Mouse (Mus musculus): ENCODE measurements around the gene Kifc3. TPM values are rescaled to one million over a fixed set of nuclear protein-coding genes. Genes with fewer than 3 reads are reported as not detected.

Gene Kifc3
- total RNA-seq, 2 experiments from 2014 or later: 61.4 to 62.0 TPM

- no peak for DNase-seq
Measured at GRCm38 (mm10) chr8:95130966-95131537, 71.6 kb downstream of the Kifc3 start.

- DNase-seq: no peak
Measured at GRCm38 (mm10) chr8:95128750-95129260, 73.8 kb downstream of the Kifc3 start.

DNA sequence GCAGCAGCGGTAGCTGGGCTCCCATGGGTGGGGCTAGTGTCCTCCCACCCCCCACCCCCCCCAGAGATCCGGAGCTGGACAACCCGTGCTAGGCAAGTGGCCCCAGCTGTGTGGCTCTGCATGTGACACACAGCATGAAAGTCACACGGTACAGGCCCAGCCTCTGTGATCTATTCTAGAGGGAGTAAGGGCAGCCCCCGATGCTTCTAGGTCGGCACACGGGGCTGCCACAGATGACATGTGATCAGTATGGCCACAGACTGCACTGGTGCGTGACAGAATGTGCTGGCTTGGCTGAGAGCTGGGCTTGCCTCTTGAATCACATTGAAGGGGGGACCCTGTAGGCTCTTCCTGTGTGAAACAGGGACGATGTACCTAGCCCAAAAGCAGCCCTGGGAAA, 75.0 kb downstream of the Kifc3 start:
- no peak for DNase-seq

DNA sequence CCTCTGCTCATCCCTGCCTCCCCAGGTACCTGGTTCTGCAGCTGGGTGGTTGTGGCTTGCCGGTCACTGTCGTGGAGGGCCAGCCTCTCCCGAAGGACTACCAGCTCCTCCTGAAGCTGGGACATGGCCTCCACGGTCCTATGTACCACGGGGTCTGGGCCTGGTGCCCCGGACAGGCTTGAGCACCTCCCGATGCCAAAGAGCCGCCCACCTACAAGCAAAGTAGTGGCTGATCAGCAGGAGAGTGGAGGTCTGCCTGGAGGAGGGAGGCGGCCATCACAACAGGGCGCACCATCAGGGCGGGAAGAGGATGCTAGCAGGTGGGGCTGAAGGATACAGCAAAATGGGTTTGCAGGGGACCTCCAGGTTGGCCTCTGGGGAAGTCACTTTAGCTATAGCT, 76.1 kb downstream of the Kifc3 start:
- no peak for DNase-seq

GRCm38 (mm10) chr8:95123455-95123854, 79.2 kb downstream of the Kifc3 start:
- no peak for DNase-seq

- DNase-seq: no peak
Measured at GRCm38 (mm10) chr8:95113750-95114149, 88.9 kb downstream of the Kifc3 start.

DNA sequence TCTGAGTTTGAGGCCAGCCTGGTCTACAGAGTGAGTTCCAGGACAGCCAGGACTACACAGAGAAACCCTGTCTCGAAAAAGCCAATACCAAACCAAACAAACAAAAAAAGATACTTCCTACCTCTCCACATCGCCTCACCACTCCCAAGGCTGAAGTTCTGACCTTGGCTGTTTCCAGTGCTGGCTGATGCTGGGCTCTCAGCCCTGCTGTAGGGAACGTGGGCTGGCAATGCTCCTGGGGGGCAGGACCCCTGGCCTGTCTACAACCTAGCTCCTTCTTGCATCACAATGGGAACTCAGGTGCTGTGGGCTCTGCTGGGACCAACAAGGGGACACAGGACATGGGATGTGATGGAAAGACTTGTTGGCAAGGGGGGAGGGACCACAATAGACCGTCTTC, 89.5 kb downstream of the Kifc3 start:
- DNase-seq: no peak

- no peak for DNase-seq
Measured at GRCm38 (mm10) chr8:95112594-95112993, 90.0 kb downstream of the Kifc3 start.

GRCm38 (mm10) chr8:95107306-95107705, 95.3 kb downstream of the Kifc3 start:
- no peak for DNase-seq

DNA sequence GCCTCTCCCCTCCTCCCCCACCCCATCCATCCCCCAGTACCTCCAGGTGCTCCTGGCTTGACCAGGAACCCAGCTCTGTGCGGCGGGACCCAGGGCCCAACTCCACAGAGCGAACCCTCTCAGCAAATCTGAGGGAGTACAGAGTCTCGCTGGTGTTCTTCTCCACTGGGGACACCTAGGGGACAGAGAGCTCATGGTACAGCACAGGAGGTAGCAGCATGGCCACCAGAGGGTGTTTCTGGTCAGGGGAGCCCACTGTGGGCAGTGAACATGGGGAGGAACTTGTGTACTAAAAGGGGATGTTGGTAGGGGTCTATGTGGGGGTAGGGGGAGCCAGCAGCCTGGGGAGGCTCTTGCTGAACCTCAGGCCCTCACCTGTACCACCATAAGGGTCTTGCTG, 100.6 kb downstream of the Kifc3 start:
- DNase-seq: no peak

DNA sequence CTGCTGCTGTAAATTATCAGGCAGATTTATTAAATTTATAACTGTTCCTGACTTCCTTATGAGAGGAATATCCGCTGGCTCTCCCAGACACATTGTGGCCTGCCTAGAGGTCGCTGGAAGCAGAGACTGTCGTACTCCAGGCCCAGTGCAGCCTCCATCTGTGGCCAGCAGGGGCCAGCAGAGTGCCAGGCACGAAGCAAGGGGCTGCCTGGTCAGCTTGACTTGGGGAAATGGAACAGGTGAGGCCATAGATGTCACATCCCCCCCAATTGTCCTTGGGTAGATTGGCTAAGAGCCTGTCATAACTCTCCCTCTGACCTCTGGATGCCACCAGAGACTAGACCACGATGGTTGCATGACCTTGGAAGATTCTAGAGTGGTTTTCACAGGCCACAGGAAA, 103.6 kb downstream of the Kifc3 start:
- DNase-seq: peak; percentile 51 to 61

DNA sequence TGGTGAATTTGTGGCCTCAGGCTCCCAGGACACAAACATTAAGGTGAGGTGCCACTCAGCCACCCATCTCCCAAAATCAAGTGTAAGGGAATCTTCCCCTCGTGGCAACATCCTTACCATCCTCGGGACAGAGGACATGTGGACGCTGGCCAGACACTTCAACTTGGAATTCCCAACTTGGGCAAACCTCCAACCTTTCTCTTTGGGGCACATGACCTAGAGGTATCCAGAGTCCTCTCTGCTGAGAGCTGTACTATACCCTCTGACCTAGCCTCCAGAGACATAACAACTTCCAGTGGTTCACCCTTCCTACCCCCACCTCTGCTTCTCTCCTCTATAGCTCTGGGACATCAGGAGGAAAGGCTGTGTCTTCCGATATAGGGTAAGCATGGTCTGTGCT, 109.0 kb downstream of the Kifc3 start:
- no peak for DNase-seq

- DNase-seq: no peak
Measured at GRCm38 (mm10) chr8:95085432-95086141, 117.0 kb downstream of the Kifc3 start.

- no peak for DNase-seq
Measured at GRCm38 (mm10) chr8:95084744-95085431, 117.7 kb downstream of the Kifc3 start.

- DNase-seq: no peak
Measured at GRCm38 (mm10) chr8:95084261-95084660, 118.4 kb downstream of the Kifc3 start.

DNA sequence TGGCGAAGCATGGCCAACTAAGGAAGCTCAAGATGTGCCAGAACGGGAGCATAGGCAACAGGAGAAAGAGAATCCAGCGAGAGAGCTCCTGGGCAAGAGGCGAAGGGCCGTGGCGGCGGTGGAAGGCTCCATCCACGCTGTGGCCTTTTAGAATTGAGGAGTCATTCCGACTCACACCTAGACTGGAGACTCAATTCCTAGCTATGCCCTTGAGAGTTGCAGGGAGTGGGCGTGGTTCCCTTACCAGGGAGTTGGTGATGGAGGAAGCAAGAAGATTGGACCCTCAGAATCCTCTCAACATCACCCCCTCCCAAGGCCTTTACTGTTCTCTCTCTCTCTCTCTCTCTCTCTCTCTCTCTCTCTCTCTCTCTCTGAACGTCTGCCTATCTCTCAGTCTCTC, 121.0 kb downstream of the Kifc3 start:
- no peak for DNase-seq

GRCm38 (mm10) chr8:95080381-95081341, 122.0 kb downstream of the Kifc3 start, which contains the start of gene Katnb1:
Gene Katnb1, plus strand, starts transcription at chr8:95081186.
- peak; percentile 99 for DNase-seq

DNA sequence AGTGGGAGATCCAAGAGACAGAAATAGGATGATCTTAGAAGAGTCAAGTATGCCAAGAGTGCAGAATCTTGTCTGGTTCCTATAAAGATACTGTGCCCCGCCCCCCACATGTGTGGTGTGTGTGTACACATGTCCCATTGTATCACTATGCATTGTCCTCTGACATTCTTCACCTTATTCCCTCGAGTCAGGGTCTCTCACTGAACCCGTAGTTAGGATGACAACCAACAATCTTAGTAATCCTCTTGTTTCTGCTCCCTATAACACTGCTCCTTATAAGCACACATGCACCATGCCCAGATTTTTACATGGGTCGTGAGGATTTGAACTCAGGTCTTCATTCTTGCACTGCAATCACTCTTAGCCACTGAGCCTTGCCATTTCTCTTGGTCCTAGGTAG, 123.3 kb downstream of the Kifc3 start:
- no peak for DNase-seq

GRCm38 (mm10) chr8:95078055-95078454, 124.6 kb downstream of the Kifc3 start:
- DNase-seq: no peak

DNA sequence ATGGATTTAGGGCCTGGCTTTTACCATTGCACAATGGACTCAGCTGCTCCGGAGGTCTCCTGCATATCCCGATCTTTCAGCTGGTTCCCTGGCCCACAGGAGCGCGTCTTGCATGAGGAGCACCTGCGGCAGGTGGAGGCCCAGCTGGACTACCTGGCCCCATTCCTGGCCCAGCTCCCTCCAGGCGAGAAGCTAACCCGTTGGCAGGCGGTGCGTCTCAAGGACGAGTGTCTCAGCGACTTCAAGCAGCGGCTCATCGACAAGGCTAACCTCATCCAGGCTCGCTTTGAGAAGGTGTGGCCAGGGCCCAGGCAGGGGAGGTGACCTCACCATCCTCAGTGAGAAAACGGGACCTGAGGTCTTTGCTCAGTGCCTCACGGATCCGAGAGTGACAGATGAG, 126.5 kb downstream of the Kifc3 start:
- DNase-seq: no peak

- DNase-seq: no peak
Measured at GRCm38 (mm10) chr8:95075504-95075903, 127.1 kb downstream of the Kifc3 start.

GRCm38 (mm10) chr8:95067582-95067981, 135.0 kb downstream of the Kifc3 start:
- DNase-seq: no peak
